13 mouse cellular contexts compared by ENCODE assay signal in the genomic region with DNA sequence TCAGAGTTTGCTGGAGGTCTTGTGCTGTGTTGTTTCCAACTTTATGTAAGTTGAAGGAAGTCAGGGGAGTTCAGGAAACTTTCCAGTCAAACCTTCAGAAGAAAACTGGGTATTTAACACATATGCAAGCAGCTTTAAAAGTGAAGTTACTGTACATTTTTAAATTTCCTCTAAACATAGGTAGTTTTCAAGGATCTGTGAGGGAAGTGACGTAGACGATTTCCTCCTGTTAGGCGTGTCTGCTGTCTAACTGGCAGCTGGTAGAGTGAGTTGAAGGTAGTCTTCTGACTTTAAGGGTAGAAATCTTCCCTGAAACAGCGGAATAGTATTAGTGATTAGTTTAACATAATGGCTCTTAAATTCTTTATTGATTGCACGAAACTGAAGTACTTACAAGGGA. TPM values are rescaled to one million over a fixed set of nuclear protein-coding genes. Genes with fewer than 3 reads are reported as not detected.
DNase-seq lines count a peak whose midpoint lies in the region; ATAC-seq and TF ChIP-seq lines count a peak whose summit lies in the region.
"Had no signal": no experiment of that assay in that cellular context is flagged by ENCODE, and none has a peak within 500 bp of the region (broad histone marks: within the 10 kb centered on the region; RNA-seq: fewer than 3 reads in every experiment).

No protein-coding gene starts in this region.

- peaks cover 10% of the 10 kb centered on the region; the same call in 1 of the 2 replicates for H3K4me1 ChIP-seq in kidney, postnatal 0 days (replicated peaks; ENCODE audit: insufficient read depth, low read length)
- peaks cover 16% of the 10 kb centered on the region for H3K4me1 ChIP-seq in embryonic fibroblast, embryonic 13.5 days (ENCODE audit: control insufficient read depth, insufficient read depth, low read length)
- H3K4me1 ChIP-seq in hindbrain, embryonic 16.5 days (ENCODE audit: control insufficient read depth, insufficient read depth, low read depth, low read length) = peaks cover 32% of the 10 kb centered on the region

- H3K4me2 ChIP-seq in kidney, postnatal 0 days (ENCODE audit: low read length) = peak overlapping the region; percentile 31; the same call in 1 of the 2 replicates
- H3K4me2 ChIP-seq in hindbrain, embryonic 16.5 days (ENCODE audit: low read length) = peak overlapping the region; percentile 43
- peak overlapping the region; percentile 90 for H3K4me2 ChIP-seq in myocyte (ENCODE audit: low read depth)

- no peak for ATAC-seq in kidney, postnatal 0 days (replicated peaks; ENCODE audit: low FRiP score, low read depth)
- no peak for ATAC-seq in hindbrain, embryonic 16.5 days

- no peak for TF ChIP-seq POLR2A in embryonic fibroblast, embryonic 13.5 days (IDR thresholded peaks at IDR 0.05; ENCODE audit: low read depth, low read length)
- no peak for TF ChIP-seq POLR2A in myocyte (IDR thresholded peaks at IDR 0.05; ENCODE audit: insufficient read length, low read depth)

- no peaks in the 10 kb centered on the region for H3K9me3 ChIP-seq in kidney, postnatal 0 days (replicated peaks; ENCODE audit: low read length)
- H3K9me3 ChIP-seq in hindbrain, embryonic 16.5 days (ENCODE audit: control insufficient read depth, low read length) = no peaks in the 10 kb centered on the region

- no peak for DNase-seq in kidney, postnatal 0 days (ENCODE audit: low spot score)
- no peak for DNase-seq in kidney, adult 18-20 months
- no peak for DNase-seq in right cerebral cortex, postnatal 4 days
- DNase-seq in left cerebral cortex, postnatal 4 days = no peak
- no peak for DNase-seq in retina, postnatal 1 day
- DNase-seq: adrenal gland, postnatal 36 days; embryo, embryonic 11 days; thymus, adult 18-20 months had no signal

- H3K79me2 ChIP-seq in myocyte (ENCODE audit: control insufficient read depth, insufficient read depth) = peaks cover 95% of the 10 kb centered on the region

- H3ac ChIP-seq in myocyte (ENCODE audit: control insufficient read depth, insufficient read length) = no peak overlapping the region

- no peaks in the 10 kb centered on the region for H3K36me3 ChIP-seq in kidney, postnatal 0 days (ENCODE audit: insufficient read depth, low read length)
- 0 out of 2 replicates have a peak, but pooled peaks cover 2% of the 10 kb centered on the region for H3K36me3 ChIP-seq in hindbrain, embryonic 16.5 days (ENCODE audit: control insufficient read depth, insufficient read depth, low read length)
- peaks cover 7% of the 10 kb centered on the region for H3K36me3 ChIP-seq in myocyte (ENCODE audit: control insufficient read depth, insufficient read depth)

- H3K27me3 ChIP-seq in kidney, postnatal 0 days (ENCODE audit: insufficient read depth, low read length) = no peaks in the 10 kb centered on the region
- H3K27me3 ChIP-seq in hindbrain, embryonic 16.5 days (replicated peaks; ENCODE audit: control insufficient read depth, insufficient read depth, low read length) = no peaks in the 10 kb centered on the region
- H3K27me3 ChIP-seq in myocyte (ENCODE audit: control insufficient read depth, insufficient read depth, insufficient read length) = no peaks in the 10 kb centered on the region

- no peak overlapping the region for H3K9ac ChIP-seq in kidney, postnatal 0 days (ENCODE audit: low read depth, low read length)
- H3K9ac ChIP-seq in hindbrain, embryonic 16.5 days (ENCODE audit: low read depth, low read length) = no peak overlapping the region

- no peak overlapping the region for H3K4me3 ChIP-seq in kidney, postnatal 0 days (replicated peaks; ENCODE audit: low read depth, low read length)
- H3K4me3 ChIP-seq in embryonic fibroblast, embryonic 13.5 days (ENCODE audit: insufficient read depth, low read length) = peak overlapping the region; percentile 47; the same call in 1 of the 2 replicates
- H3K4me3 ChIP-seq in hindbrain, embryonic 16.5 days (ENCODE audit: low read length) = no peak overlapping the region
- peak overlapping the region; percentile 90 for H3K4me3 ChIP-seq in myocyte

- intact Hi-C loops in left cerebral cortex, postnatal 4 days (cut with DNase I) = no loop called here

- WGBS in kidney, postnatal 0 days = 75% methylated on average over 5 of the region's 5 CpGs
- WGBS in hindbrain, embryonic 16.5 days = 77% methylated on average over 5 of the region's 5 CpGs

- TF ChIP-seq CTCF in kidney, postnatal 0 days (IDR thresholded peaks at IDR 0.05; ENCODE audit: low read depth) = no peak
- no peak for TF ChIP-seq CTCF in embryonic fibroblast, embryonic 13.5 days (IDR thresholded peaks at IDR 0.05; ENCODE audit: borderline replicate concordance, insufficient read depth, low read length)

- H3K27ac ChIP-seq in kidney, postnatal 0 days = no peak overlapping the region
- H3K27ac ChIP-seq in embryonic fibroblast, embryonic 13.5 days (ENCODE audit: insufficient read depth, low read length) = no peak overlapping the region
- no peak overlapping the region for H3K27ac ChIP-seq in hindbrain, embryonic 16.5 days (ENCODE audit: low read depth, low read length)

TF ChIP-seq in myocyte, 11 proteins besides CTCF, POLR2A, EP300 and RAD21:
- TF ChIP-seq SRF (IDR thresholded peaks at IDR 0.05; ENCODE audit: control insufficient read depth, insufficient read length, low read depth) (no peak), TCF3 (IDR thresholded peaks at IDR 0.05; ENCODE audit: insufficient read length, low read depth) (no peak), USF1 (IDR thresholded peaks at IDR 0.05; ENCODE audit: low read depth) (no peak), TCF12 (IDR thresholded peaks at IDR 0.05; ENCODE audit: insufficient read depth, poor library complexity, severe bottlenecking) (no peak), MAX (IDR thresholded peaks at IDR 0.05; ENCODE audit: low read depth) (no peak), POLR2AphosphoS2 (IDR thresholded peaks at IDR 0.05; ENCODE audit: insufficient read length, low read depth) (no peak), MYOG (IDR thresholded peaks at IDR 0.05; ENCODE audit: control insufficient read depth in 1 of 3, insufficient read depth in 1 of 3, insufficient read length in 2 of 3, low read depth in 2 of 3) (no peak), MYOD1 (IDR thresholded peaks at IDR 0.05; ENCODE audit: control insufficient read depth in 1 of 3, insufficient read length in 2 of 3, low read depth in 2 of 3) (no peak), REST (IDR thresholded peaks at IDR 0.05; ENCODE audit: insufficient read depth, insufficient read length) (no peak), CEBPB (IDR thresholded peaks at IDR 0.05; ENCODE audit: insufficient read depth, poor library complexity, severe bottlenecking) (no peak), E2F4 (IDR thresholded peaks at IDR 0.05; ENCODE audit: insufficient read depth) (no peak)
TF ChIP-seq in myocyte: peak in this region for 0.

RNA-seq across cellular contexts. Expression of a gene that starts 5.2 kb away (rescaled TPM):
- 20.7 and 21.2 TPM in 2 replicates for polyA plus RNA-seq in kidney, postnatal 0 days (2015; fragmentation: Nextera tagmentation; extraction: Ambion mirVana)
- polyA plus RNA-seq in embryonic fibroblast, embryonic 13.5 days (2011; ENCODE audit: insufficient read length, low read depth, missing spikeins) = 50.3 and 62.7 TPM in 2 replicates
- polyA plus RNA-seq in hindbrain, embryonic 16.5 days (2015; fragmentation: Nextera tagmentation; extraction: Ambion mirVana) = 20.4 and 23.5 TPM in 2 replicates
- 11.2 TPM for polyA plus RNA-seq in myocyte (2012; fragmentation: generic; extraction: Trizol)
- 10 to 100 TPM; 51.4 to 52.7 TPM for total RNA-seq in left cerebral cortex, postnatal 4 days (2021)

RNA-seq across cellular contexts. Expression of a gene that starts 49.7 kb away (rescaled TPM):
- polyA plus RNA-seq in kidney, postnatal 0 days (2015; fragmentation: Nextera tagmentation; extraction: Ambion mirVana) = 61.6 and 67.6 TPM in 2 replicates
- 1.0 TPM in 1 of 2 replicates, not detected in the other for polyA plus RNA-seq in embryonic fibroblast, embryonic 13.5 days (2011; ENCODE audit: insufficient read length, low read depth, missing spikeins)
- 50.5 and 72.7 TPM in 2 replicates for polyA plus RNA-seq in hindbrain, embryonic 16.5 days (2015; fragmentation: Nextera tagmentation; extraction: Ambion mirVana)
- polyA plus RNA-seq in myocyte (2012; fragmentation: generic; extraction: Trizol) = not detected
- total RNA-seq in left cerebral cortex, postnatal 4 days (2021) = 10 to 100 TPM; 14.1 to 17.3 TPM
- total RNA-seq: hematopoietic stem cell, adult 5-6 weeks; MEL had no signal

Comparison
In these comparisons a context has a peak if more than half of its experiments do, and no peak if none do; other contexts are left out.
1. H3K4me2 ChIP-seq: peak in every context shown above with its lines; median percentile 90 in myocyte; 43 in hindbrain, embryonic 16.5 days; 31 in kidney, postnatal 0 days.
2. H3K4me3 ChIP-seq: peak in embryonic fibroblast, embryonic 13.5 days (single experiment) and myocyte (single experiment); none in kidney, postnatal 0 days (single experiment) and hindbrain, embryonic 16.5 days (single experiment).
3. RNA of a gene that starts 49.7 kb away (polyA plus RNA-seq): 61.6 to 67.6 TPM in kidney, postnatal 0 days and 50.5 to 72.7 TPM in hindbrain, embryonic 16.5 days; 1.0 TPM in embryonic fibroblast, embryonic 13.5 days and not detected in myocyte (single experiment); every median in the first group is over 10 times any median in the second.